Mouse (Mus musculus) stomach, postnatal 0 days (tissue): ENCODE results near the gene Naga. TPM values are rescaled to one million over a fixed set of nuclear protein-coding genes. Genes with fewer than 3 reads are reported as not detected.

Experiments used
- ATAC-seq: fragments of 200-750 bp; cut with Nextera tagmentation; 2 replicates; pipeline ENCODE4 v1.8.0; 2017; ENCODE audit not compliant: low FRiP score, low TSS enrichment
- DNase-seq: peaks from one replicate; pipeline ENCODE4 v3.0.0-alpha.2; 2016; ENCODE audit warnings: low spot score
- H3K27ac ChIP-seq: fragments of 300-500 bp; sonication (generic); replicated peaks from 2 replicates; pipeline ENCODE4 v1.5.1; 2014; ENCODE audit warnings: mild to moderate bottlenecking, control low read depth
- H3K27me3 ChIP-seq: fragments of 300-500 bp; sonication (generic); 2 replicates; pipeline ENCODE4 v1.6.1; 2014; ENCODE audit warnings: low read length; ENCODE audit not compliant: control insufficient read depth, insufficient read depth
- H3K36me3 ChIP-seq: fragments of 300-500 bp; sonication (generic); 2 replicates; pipeline ENCODE4 v1.6.1; 2014; ENCODE audit warnings: low read length, mixed read lengths; ENCODE audit not compliant: control insufficient read depth, insufficient read depth
- H3K4me1 ChIP-seq: fragments of 300-500 bp; sonication (generic); replicated peaks from 2 replicates; pipeline ENCODE4 v1.6.1; 2014; ENCODE audit warnings: antibody characterized with exemption; ENCODE audit not compliant: control insufficient read depth, insufficient read depth
- H3K4me2 ChIP-seq: fragments of 300-500 bp; sonication (generic); replicated peaks from 2 replicates; pipeline ENCODE4 v1.6.1; 2014; ENCODE audit warnings: low read depth, mild to moderate bottlenecking, control low read depth, moderate library complexity
- H3K4me3 ChIP-seq: fragments of 300-500 bp; sonication (generic); 2 replicates; pipeline ENCODE4 v1.5.1; 2014; ENCODE audit warnings: low read depth, low read length, control low read depth
- H3K9ac ChIP-seq: fragments of 300-500 bp; sonication (generic); 2 replicates; pipeline ENCODE4 v1.6.1; 2014; ENCODE audit warnings: mild to moderate bottlenecking, low read length, control low read depth, mixed read lengths
- H3K9me3 ChIP-seq: fragments of 300-500 bp; sonication (generic); 2 replicates; pipeline ENCODE4 v1.6.1; 2016; ENCODE audit warnings: low read length; ENCODE audit not compliant: control insufficient read depth
- CTCF ChIP-seq: IDR thresholded peaks from 2 replicates; pipeline ENCODE4 v1.5.1; 2016; ENCODE audit warnings: antibody characterized with exemption, low read depth, mild to moderate bottlenecking, moderate library complexity
- EP300 ChIP-seq: optimal IDR thresholded peaks from 2 replicates; pipeline ENCODE3; 2016; ENCODE audit warnings: antibody characterized with exemption
- WGBS: fragments of 180-500 bp; shearing (Covaris S2); extraction: QIAGEN DNeasy Blood & Tissue Kit; methylation state at CpG from one replicate; pipeline ENCODE4 v1.1.7; 2014; 5-methylcytosine and 5-hydroxymethylcytosine counted together
- polyA plus RNA-seq: library from polyadenylated mRNA; unstranded; fragments of >200 nt; fragmentation: Nextera tagmentation; extraction: Ambion mirVana; gene quantifications from 2 replicates; pipeline ENCODE4 v1.2.1, GENCODE M21; 2015

Naga gene
- polyA plus RNA-seq, 1 experiment from 2014 or later: 83.1 TPM

DNA sequence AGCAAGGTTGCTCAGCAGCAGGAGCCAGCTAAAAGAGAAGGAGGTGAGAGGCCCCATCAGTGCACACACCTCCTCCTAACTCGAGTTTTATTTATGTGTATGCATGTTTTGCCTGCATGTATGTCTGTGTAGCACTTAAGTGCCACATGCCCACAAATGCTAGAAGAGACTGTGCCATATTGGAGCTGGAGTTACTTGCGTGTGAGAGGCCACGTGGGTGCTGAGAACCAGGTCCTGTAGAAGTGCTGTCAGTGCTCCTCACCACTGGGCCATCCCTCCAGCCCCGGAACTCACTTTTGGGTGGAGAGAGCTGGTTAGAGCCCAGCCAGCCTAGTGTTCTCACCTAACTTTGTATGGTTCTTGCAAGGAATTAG lies 8.6 kb upstream of the Naga start:
- peaks cover 17% of the 10 kb centered on the region for H3K36me3 ChIP-seq
- H3K9me3 ChIP-seq: no peaks in the 10 kb centered on the region
- H3K27me3 ChIP-seq: no peaks in the 10 kb centered on the region
- peak overlapping the region; percentile 66; the same call in 1 of the 2 replicates for H3K4me3 ChIP-seq
- H3K9ac ChIP-seq: peak overlapping the region; percentile 28
- TF ChIP-seq EP300: no peak
- no peak for TF ChIP-seq CTCF
- no peak for ATAC-seq
- H3K4me2 ChIP-seq: peak overlapping the region; percentile 67
- peak overlapping the region; percentile 93 for H3K27ac ChIP-seq
- WGBS: 77% methylated on average over 4 of the region's 4 CpGs
- H3K4me1 ChIP-seq: peaks cover 7% of the 10 kb centered on the region; the same call in 1 of the 2 replicates
- no peak for DNase-seq

DNA sequence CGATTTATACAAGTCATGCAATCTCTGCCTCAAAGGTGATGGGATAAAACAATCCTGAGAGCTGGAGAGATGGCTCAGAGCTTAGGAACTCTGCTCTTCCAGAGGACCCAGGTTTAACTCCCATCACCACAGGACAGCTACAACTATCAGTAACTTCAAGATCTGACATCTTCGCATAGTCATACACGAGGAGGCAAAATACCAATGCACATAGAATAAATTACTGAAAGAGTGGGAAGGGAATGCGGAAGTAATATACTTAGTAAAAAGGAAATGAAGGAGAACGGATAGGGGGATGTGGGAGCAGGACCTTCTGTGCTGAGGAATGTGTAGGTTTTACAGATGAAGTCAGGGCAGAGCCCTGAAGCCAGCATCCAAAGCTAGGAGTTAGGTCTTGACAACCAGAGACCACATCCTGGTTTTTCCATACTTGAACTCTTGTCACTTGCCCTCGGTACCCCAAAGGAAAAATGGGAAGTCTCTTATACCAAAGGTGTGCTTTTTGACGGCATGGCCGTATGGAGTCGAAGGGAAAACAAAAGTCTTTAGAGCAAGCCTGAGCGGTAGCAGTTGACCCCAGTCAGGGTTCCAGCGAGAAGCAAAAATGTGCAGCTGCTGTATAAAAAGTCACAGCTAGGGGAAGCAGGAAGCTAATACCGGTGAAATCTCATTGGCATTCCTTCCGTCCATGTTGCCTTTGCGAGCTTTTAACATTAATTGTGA lies 8.0 kb upstream of the Naga start:
- Histone ChIP-seq H3K9ac (peak overlapping the region; percentile 28), H3K9me3 (no peaks in the 10 kb centered on the region), H3K27ac (peak overlapping the region; percentile 93), H3K4me2 (peak overlapping the region; percentile 67), H3K27me3 (no peaks in the 10 kb centered on the region), H3K36me3 (peaks cover 17% of the 10 kb centered on the region), H3K4me1 (peaks cover 7% of the 10 kb centered on the region; the same call in 1 of the 2 replicates), H3K4me3 (peak overlapping the region; percentile 66)
- TF ChIP-seq CTCF (peak; percentile 49), EP300 (no peak)
- WGBS: 26% methylated on average over 14 of the region's 14 CpGs
- no peak for ATAC-seq
- DNase-seq: no peak

DNA sequence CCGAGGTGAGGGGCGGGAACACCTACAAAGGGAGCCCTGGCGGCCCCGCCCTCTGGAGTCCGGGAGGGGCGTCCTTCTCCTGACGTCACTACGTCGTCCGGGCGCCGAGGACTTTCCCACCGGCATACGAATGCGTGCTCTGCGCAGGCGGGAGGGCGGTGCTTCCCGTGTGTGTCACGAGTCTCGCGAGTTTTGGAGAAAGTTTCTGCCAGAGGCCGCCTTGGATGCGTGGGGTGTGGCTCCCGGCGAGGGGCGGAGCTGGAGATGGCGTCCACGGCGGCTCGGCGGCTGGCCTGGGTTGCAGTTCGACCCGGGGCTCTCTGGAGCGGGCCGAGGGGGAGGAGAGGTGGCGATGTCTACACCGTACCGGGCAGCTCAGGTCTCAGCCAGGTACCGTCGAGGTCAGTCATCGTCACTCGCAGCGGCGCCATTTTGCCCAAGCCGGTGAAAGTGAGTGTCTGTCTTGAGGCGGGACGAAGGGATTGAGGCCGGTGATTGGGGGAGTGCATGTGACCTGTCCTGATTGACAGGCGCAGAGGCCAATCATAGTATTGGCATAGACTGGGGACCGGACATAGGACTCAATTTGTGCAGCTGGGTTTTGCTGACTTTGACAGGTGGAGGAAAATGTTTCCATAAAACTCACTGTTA lies 7.2 kb upstream of the Naga start:
- H3K4me2 ChIP-seq: peak overlapping the region; percentile 67
- TF ChIP-seq CTCF (0 out of 2 replicates have a peak, but pooled peaks have one; percentile 3), EP300 (peak; percentile 94)
- no peaks in the 10 kb centered on the region for H3K27me3 ChIP-seq
- H3K9ac ChIP-seq: peak overlapping the region; percentile 79
- peaks cover 17% of the 10 kb centered on the region for H3K36me3 ChIP-seq
- peak overlapping the region; percentile 66 for H3K4me3 ChIP-seq
- DNase-seq (peak; percentile 98), ATAC-seq (peak; percentile 96)
- H3K27ac ChIP-seq: peak overlapping the region; percentile 93
- WGBS: under 1% methylated on average over 51 of the region's 51 CpGs
- H3K4me1 ChIP-seq: peaks cover 9% of the 10 kb centered on the region
- H3K9me3 ChIP-seq: no peaks in the 10 kb centered on the region

DNA sequence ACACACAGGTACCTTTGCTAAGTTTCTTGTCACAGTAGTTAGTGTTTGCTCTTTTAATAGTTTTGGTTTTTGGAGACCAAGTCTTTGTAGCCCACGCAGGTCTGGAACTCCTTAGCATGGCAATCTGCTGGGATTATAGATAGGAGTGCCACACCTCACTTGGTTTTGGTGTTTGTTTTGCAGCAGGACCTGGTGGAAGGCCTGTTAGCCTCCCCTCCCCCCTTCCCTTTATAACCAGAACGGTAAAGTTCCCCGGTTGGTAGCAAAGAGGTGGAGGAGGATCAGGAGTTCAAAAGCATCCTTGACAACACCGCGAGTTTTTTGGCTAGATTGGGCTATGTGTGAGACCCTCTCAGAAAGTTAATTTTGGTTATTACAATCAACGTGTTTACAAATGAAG lies 6.2 kb upstream of the Naga start:
- 76% methylated on average over 6 of the region's 6 CpGs for WGBS
- H3K27ac ChIP-seq: 0 out of 2 replicates have a peak overlapping the region, but pooled peaks have one; percentile 53

DNA sequence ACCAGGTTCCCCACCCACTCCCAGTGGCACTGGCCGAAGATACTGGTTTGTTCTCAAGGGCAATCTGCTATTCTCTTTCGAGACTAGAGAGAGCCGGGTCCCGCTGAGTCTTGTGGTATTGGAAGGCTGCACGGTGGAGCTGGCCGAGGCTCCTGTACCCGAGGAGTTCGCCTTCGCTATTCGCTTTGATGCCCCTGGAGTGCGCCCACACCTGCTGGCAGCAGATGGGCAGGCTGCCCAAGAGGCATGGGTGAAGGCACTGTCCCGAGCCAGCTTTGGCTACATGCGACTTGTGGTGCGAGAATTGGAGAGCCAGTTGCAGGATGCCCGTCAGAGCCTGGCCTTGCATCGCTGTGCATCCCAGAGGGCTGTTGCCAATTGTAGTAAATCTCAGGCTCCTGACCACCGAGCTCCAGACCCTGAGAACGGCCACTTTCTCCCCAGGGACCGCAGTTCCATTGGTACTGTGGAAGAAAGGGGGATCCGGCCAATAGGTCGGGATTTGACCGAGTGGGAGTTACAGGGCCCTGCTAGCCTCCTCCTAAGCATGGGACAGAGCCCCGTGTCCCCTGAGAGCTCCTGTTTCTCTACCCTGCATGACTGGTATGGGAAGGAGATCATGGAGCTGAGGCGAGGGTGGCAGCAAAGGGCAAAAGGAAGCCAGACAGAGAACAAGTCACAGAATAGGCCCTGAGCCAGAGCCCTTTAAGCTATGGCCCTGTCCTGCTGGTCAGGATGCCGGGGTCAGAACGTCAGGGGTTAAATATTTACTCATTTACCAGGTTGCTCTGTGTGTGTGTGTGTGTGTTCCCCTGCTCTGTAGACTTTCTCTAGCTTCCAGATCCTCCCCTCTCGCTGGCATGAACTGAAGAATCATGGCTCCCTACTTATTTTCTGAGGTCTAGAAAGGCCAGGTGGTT lies 4.9 kb upstream of the Naga start:
- H3K27ac ChIP-seq: no peak overlapping the region
- H3K9ac ChIP-seq: no peak overlapping the region
- no peak overlapping the region for H3K4me3 ChIP-seq
- 89% methylated on average over 27 of the region's 27 CpGs for WGBS
- DNase-seq (no peak), ATAC-seq (no peak)
- H3K9me3 ChIP-seq: no peaks in the 10 kb centered on the region
- H3K27me3 ChIP-seq: no peaks in the 10 kb centered on the region
- no peak for TF ChIP-seq EP300
- TF ChIP-seq CTCF: no peak
- peaks cover 11% of the 10 kb centered on the region for H3K4me1 ChIP-seq
- H3K36me3 ChIP-seq: peaks cover 6% of the 10 kb centered on the region; the same call in 1 of the 2 replicates
- H3K4me2 ChIP-seq: no peak overlapping the region

More for the DNA sequence above, 6.2 kb upstream of the Naga start:
- H3K4me2 ChIP-seq: no peak overlapping the region
- no peaks in the 10 kb centered on the region for H3K27me3 ChIP-seq
- no peak for ATAC-seq
- peaks cover 13% of the 10 kb centered on the region for H3K36me3 ChIP-seq
- no peak overlapping the region for H3K4me3 ChIP-seq
- DNase-seq: no peak
- H3K9me3 ChIP-seq: no peaks in the 10 kb centered on the region
- H3K4me1 ChIP-seq: peaks cover 11% of the 10 kb centered on the region
- no peak for TF ChIP-seq EP300
- TF ChIP-seq CTCF: no peak
- H3K9ac ChIP-seq: no peak overlapping the region
